Mouse (Mus musculus): ENCODE data around the gene 9030612E09Rik.

The 9030612E09Rik gene

GRCm38 (mm10) chr10:43211866-43212265 lies 37.4 kb downstream of the 9030612E09Rik start:
- no peak for DNase-seq

- DNase-seq = no peak
These were observed 42.9 kb downstream of the 9030612E09Rik start for GRCm38 (mm10) chr10:43217361-43217900.

- DNase-seq = no peak
These were observed 46.0 kb downstream of the 9030612E09Rik start for GRCm38 (mm10) chr10:43220479-43220878.

GRCm38 (mm10) chr10:43220910-43221625 lies 46.6 kb downstream of the 9030612E09Rik start, which contains the start of gene Pdss2:
TSS of gene Pdss2 (plus strand) at chr10:43221486.
- DNase-seq = peak; percentile 96

GRCm38 (mm10) chr10:43221659-43222058 lies 47.2 kb downstream of the 9030612E09Rik start:
- no peak for DNase-seq

- no peak for DNase-seq
These were observed 48.9 kb downstream of the 9030612E09Rik start for GRCm38 (mm10) chr10:43223391-43223790.

All from layer of hippocampus, adult 9-11 months (tissue).